Comparison of ENCODE assay signal across 20 mouse cellular contexts in the genomic region with DNA sequence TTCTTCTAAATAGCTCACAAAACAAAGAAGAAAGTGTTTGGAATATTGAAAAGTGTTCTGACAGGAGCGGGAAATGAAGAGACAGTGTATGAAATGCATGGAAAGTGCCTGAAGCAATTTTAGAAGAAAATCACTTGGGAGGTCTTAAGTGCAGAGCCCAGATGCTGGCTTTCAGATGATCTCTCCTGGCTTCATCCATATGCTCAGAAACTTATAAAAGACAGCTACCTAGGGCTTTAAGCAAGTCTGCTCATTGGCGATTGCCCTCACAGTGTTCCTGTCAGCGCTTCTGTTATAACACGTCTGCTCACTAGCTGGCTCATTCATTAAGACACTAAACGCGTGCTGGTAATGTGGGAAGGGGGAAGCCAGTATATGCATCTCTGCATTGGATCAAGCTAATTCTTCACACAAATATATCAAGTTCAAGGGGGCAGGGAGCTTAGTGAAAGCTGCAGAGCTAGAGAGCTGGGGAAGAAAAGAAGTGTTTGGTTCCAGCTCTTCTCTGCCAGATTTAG.
A peak's percentile ranks its signal among the peaks of the same experiment; 100 is the strongest.
DNase-seq lines count a peak whose midpoint lies in the region; ATAC-seq and TF ChIP-seq lines count a peak whose summit lies in the region.
"Had no signal": no experiment of that assay in that cellular context is flagged by ENCODE, and none has a peak within 500 bp of the region (broad histone marks: within the 10 kb centered on the region; RNA-seq: fewer than 3 reads in every experiment).

No protein-coding gene starts in this region.

- DNase-seq in forebrain, embryonic 14.5 days (ENCODE audit: low spot score), result peak; percentile 13
- no peak for DNase-seq in layer of hippocampus, adult 2 months (ENCODE audit: low spot score in 2 of 2)
- no peak for DNase-seq in layer of hippocampus, postnatal 36 days
- DNase-seq in testis, postnatal 10 days (ENCODE audit: low spot score), result no peak
- no peak for DNase-seq in cerebellum, adult 2 months
- DNase-seq: adrenal gland, postnatal 25 days; cerebellum, adult 18-20 months; cerebellum, postnatal 36 days; heart, postnatal 4 days; lung, postnatal 10 days; thymus, postnatal 14 days had no signal

- no peaks in the 10 kb centered on the region for H3K9me3 ChIP-seq in forebrain, embryonic 14.5 days (replicated peaks; ENCODE audit: control insufficient read depth, low read length)
- no peaks in the 10 kb centered on the region for H3K9me3 ChIP-seq in forebrain, embryonic 12.5 days
- no peaks in the 10 kb centered on the region for H3K9me3 ChIP-seq in stomach, embryonic 16.5 days (replicated peaks; ENCODE audit: control insufficient read depth, low read length)
- H3K9me3 ChIP-seq: forebrain, embryonic 15.5 days; heart, embryonic 12.5 days; limb, embryonic 13.5 days; liver, embryonic 15.5 days; neural tube, embryonic 13.5 days had no signal

- no peak for ATAC-seq in forebrain, embryonic 14.5 days
- no peak for ATAC-seq in forebrain, embryonic 12.5 days (ENCODE audit: low FRiP score)
- ATAC-seq in stomach, embryonic 16.5 days (ENCODE audit: insufficient read depth, low FRiP score), result peak; percentile 83; the same call in 1 of the 2 replicates
- ATAC-seq: forebrain, embryonic 15.5 days had no signal

- no peaks in the 10 kb centered on the region for H3K36me3 ChIP-seq in forebrain, embryonic 14.5 days (ENCODE audit: control insufficient read depth, insufficient read depth, low read length)
- H3K36me3 ChIP-seq in forebrain, embryonic 12.5 days (replicated peaks), result no peaks in the 10 kb centered on the region
- no peaks in the 10 kb centered on the region for H3K36me3 ChIP-seq in testis, adult 2 months (ENCODE audit: control insufficient read depth, insufficient read depth, low read length)
- H3K36me3 ChIP-seq in stomach, embryonic 16.5 days (ENCODE audit: control insufficient read depth, insufficient read depth, low read length), result no peaks in the 10 kb centered on the region
- H3K36me3 ChIP-seq: forebrain, embryonic 15.5 days; heart, embryonic 12.5 days; limb, embryonic 13.5 days; liver, embryonic 15.5 days; neural tube, embryonic 13.5 days had no signal

- H3K27ac ChIP-seq in forebrain, embryonic 14.5 days (ENCODE audit: low read depth, low read length), result no peak overlapping the region
- H3K27ac ChIP-seq in forebrain, embryonic 12.5 days, result no peak overlapping the region
- peak overlapping the region; percentile 57; the same call in 1 of the 2 replicates for H3K27ac ChIP-seq in layer of hippocampus, adult 2 months
- H3K27ac ChIP-seq in testis, adult 2 months (ENCODE audit: control insufficient read depth, insufficient read depth, low read depth, low read length), result peak overlapping the region; percentile 69
- H3K27ac ChIP-seq in stomach, embryonic 16.5 days (ENCODE audit: low read length), result peak overlapping the region; percentile 60; the same call in 1 of the 2 replicates
- H3K27ac ChIP-seq in cerebellum, adult 2 months (ENCODE audit: insufficient read depth, low read length), result no peak overlapping the region
- H3K27ac ChIP-seq: forebrain, embryonic 15.5 days; limb, embryonic 13.5 days; liver, embryonic 15.5 days; neural tube, embryonic 13.5 days had no signal

- H3K4me2 ChIP-seq in forebrain, embryonic 14.5 days (ENCODE audit: low read length), result no peak overlapping the region
- no peak overlapping the region for H3K4me2 ChIP-seq in forebrain, embryonic 12.5 days
- no peak overlapping the region for H3K4me2 ChIP-seq in stomach, embryonic 16.5 days (ENCODE audit: low read depth, low read length)
- H3K4me2 ChIP-seq: forebrain, embryonic 15.5 days; heart, embryonic 12.5 days; limb, embryonic 13.5 days; liver, embryonic 15.5 days; neural tube, embryonic 13.5 days had no signal

- no peak overlapping the region for H3K9ac ChIP-seq in forebrain, embryonic 14.5 days (ENCODE audit: low read length)
- H3K9ac ChIP-seq in forebrain, embryonic 12.5 days, result no peak overlapping the region
- H3K9ac ChIP-seq in stomach, embryonic 16.5 days (ENCODE audit: low read length), result no peak overlapping the region
- H3K9ac ChIP-seq: forebrain, embryonic 15.5 days; heart, embryonic 12.5 days; limb, embryonic 13.5 days; liver, embryonic 15.5 days; neural tube, embryonic 13.5 days had no signal

- TF ChIP-seq CTCF in layer of hippocampus, adult 2 months (conservative IDR thresholded peaks at IDR 0.05), result no peak
- TF ChIP-seq CTCF in testis, adult 2 months (IDR thresholded peaks at IDR 0.05; ENCODE audit: control insufficient read depth, insufficient read depth, insufficient replicate concordance, low read depth, low read length), result no peak
- TF ChIP-seq CTCF in cerebellum, adult 2 months (IDR thresholded peaks at IDR 0.05; ENCODE audit: borderline replicate concordance, insufficient read depth, low read depth, low read length), result no peak

- H3K4me3 ChIP-seq in forebrain, embryonic 14.5 days (ENCODE audit: low read depth, low read length), result no peak overlapping the region
- H3K4me3 ChIP-seq in forebrain, embryonic 12.5 days (replicated peaks), result no peak overlapping the region
- H3K4me3 ChIP-seq in layer of hippocampus, adult 2 months, result no peak overlapping the region
- no peak overlapping the region for H3K4me3 ChIP-seq in testis, adult 2 months (ENCODE audit: control insufficient read depth, low read depth, low read length)
- H3K4me3 ChIP-seq in stomach, embryonic 16.5 days (replicated peaks; ENCODE audit: low read length), result no peak overlapping the region
- no peak overlapping the region for H3K4me3 ChIP-seq in cerebellum, adult 2 months (replicated peaks; ENCODE audit: insufficient read depth, low read depth, low read length)
- H3K4me3 ChIP-seq: erythroblast, embryonic 14.5 days; forebrain, embryonic 15.5 days; heart, embryonic 12.5 days; limb, embryonic 13.5 days; liver, embryonic 15.5 days; neural tube, embryonic 13.5 days had no signal

- H3K27me3 ChIP-seq in forebrain, embryonic 14.5 days (replicated peaks; ENCODE audit: control insufficient read depth, insufficient read depth, low read length), result no peaks in the 10 kb centered on the region
- H3K27me3 ChIP-seq in forebrain, embryonic 12.5 days, result no peaks in the 10 kb centered on the region
- no peaks in the 10 kb centered on the region for H3K27me3 ChIP-seq in testis, adult 2 months (ENCODE audit: control insufficient read depth, insufficient read depth, low read length)
- H3K27me3 ChIP-seq in stomach, embryonic 16.5 days (ENCODE audit: control insufficient read depth, insufficient read depth, low read length), result no peaks in the 10 kb centered on the region
- no peaks in the 10 kb centered on the region for H3K27me3 ChIP-seq in cerebellum, adult 2 months (ENCODE audit: control insufficient read depth, insufficient read depth, low read length)
- H3K27me3 ChIP-seq: forebrain, embryonic 15.5 days; heart, embryonic 12.5 days; limb, embryonic 13.5 days; liver, embryonic 15.5 days; neural tube, embryonic 13.5 days had no signal

- 71% methylated on average over 6 of the region's 6 CpGs for WGBS in forebrain, embryonic 14.5 days
- 73% methylated on average over 6 of the region's 6 CpGs for WGBS in forebrain, embryonic 12.5 days
- WGBS in stomach, embryonic 16.5 days, result 40% methylated on average over 6 of the region's 6 CpGs
- 72% methylated on average over 6 of the region's 6 CpGs for WGBS in cerebellum, adult 2 months

- no peaks in the 10 kb centered on the region for H3K4me1 ChIP-seq in forebrain, embryonic 14.5 days (ENCODE audit: control insufficient read depth, insufficient read depth, low read length)
- H3K4me1 ChIP-seq in forebrain, embryonic 12.5 days, result no peaks in the 10 kb centered on the region
- H3K4me1 ChIP-seq in testis, adult 2 months (ENCODE audit: control insufficient read depth, insufficient read depth, low read length), result peaks cover 7% of the 10 kb centered on the region
- H3K4me1 ChIP-seq in stomach, embryonic 16.5 days (ENCODE audit: control insufficient read depth, insufficient read depth, low read length), result 0 out of 2 replicates have a peak, but pooled peaks cover 3% of the 10 kb centered on the region
- no peaks in the 10 kb centered on the region for H3K4me1 ChIP-seq in cerebellum, adult 2 months (ENCODE audit: control insufficient read depth, insufficient read depth, low read length)
- H3K4me1 ChIP-seq: forebrain, embryonic 15.5 days; liver, embryonic 15.5 days; neural tube, embryonic 13.5 days had no signal

- no peak for TF ChIP-seq POLR2A in testis, adult 2 months (IDR thresholded peaks at IDR 0.05; ENCODE audit: control insufficient read depth, low read depth, low read length)
- no peak for TF ChIP-seq POLR2A in cerebellum, adult 2 months (IDR thresholded peaks at IDR 0.05; ENCODE audit: borderline replicate concordance, insufficient read depth, low read length)

Comparison
In these comparisons a context has a peak if more than half of its experiments do, and no peak if none do; other contexts are left out.
1. H3K27ac ChIP-seq: peak in layer of hippocampus, adult 2 months (single experiment), testis, adult 2 months (single experiment) and stomach, embryonic 16.5 days (single experiment); none in forebrain, embryonic 14.5 days (single experiment), forebrain, embryonic 12.5 days (single experiment) and cerebellum, adult 2 months (single experiment).